Mouse (Mus musculus): ENCODE results near the gene Aebp1. TPM values are rescaled to one million over a fixed set of nuclear protein-coding genes. Genes with fewer than 3 reads are reported as not detected.

Aebp1 gene
- polyA plus RNA-seq, 1 experiment from 2014 or later = 32.5 TPM

DNA sequence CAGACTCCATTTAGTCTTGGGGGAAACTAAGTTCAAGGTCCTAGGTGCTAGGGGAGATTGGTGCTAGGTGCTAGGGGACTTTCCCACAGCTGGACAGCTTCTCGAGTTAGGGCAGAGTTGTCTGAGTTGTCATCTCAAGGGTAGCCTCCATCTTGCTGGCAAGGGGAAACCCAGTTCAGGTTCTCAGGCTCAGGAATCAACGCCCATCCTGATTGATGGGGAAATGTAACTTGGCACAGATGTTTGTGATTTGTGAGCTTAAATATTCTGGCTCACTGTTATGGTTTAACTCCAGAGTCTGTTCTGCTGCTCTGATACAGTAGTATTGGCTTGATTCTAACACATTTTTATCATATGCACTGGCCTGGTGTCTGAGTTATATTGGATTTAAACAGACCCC lies 56.4 kb downstream of the Aebp1 start:
- Histone ChIP-seq H3K4me2 (no peak overlapping the region), H3K9me3 (ENCODE audit: low read depth, low read length) (no peaks in the 10 kb centered on the region), H3K9ac (no peak overlapping the region), H3K36me3 (ENCODE audit: insufficient read depth) (no peaks in the 10 kb centered on the region), H3K27me3 (ENCODE audit: insufficient read depth, low read length) (no peaks in the 10 kb centered on the region), H3K27ac (ENCODE audit: low read depth) (no peak overlapping the region), H3K4me1 (ENCODE audit: insufficient read depth) (no peaks in the 10 kb centered on the region), H3K4me3 (ENCODE audit: low read depth, low read length) (no peak overlapping the region)
- no peak for ATAC-seq (ENCODE audit: insufficient read depth)
- no peak for TF ChIP-seq CTCF (IDR thresholded peaks at IDR 0.05; ENCODE audit: low read depth)
- no peak for DNase-seq
- 53% methylated on average over 2 of the region's 2 CpGs for WGBS

DNA sequence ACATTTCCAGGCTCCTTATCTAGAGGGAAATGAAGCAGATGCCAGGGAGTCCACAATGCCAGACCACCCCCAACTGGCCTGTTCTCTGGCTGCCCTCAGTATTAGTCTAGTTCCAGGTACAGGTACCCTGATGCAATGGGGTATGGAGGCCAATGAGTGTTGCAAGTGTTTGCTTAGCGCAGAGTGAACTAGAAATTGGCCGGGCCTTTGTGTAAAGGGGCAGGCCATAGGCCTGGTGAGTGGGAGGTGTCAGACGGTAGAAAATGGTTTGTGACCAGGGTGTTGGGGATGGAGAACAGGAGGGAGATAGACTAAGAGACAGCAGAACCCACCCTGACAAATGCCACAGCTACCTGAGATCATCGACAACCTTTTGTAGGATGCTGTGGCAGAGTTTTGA lies 57.9 kb downstream of the Aebp1 start:
- no peaks in the 10 kb centered on the region for H3K9me3 ChIP-seq (ENCODE audit: low read depth, low read length)
- TF ChIP-seq CTCF (IDR thresholded peaks at IDR 0.05; ENCODE audit: low read depth) = no peak
- H3K4me3 ChIP-seq (ENCODE audit: low read depth, low read length) = no peak overlapping the region
- H3K4me2 ChIP-seq = no peak overlapping the region
- DNase-seq = no peak
- H3K27me3 ChIP-seq (ENCODE audit: insufficient read depth, low read length) = no peaks in the 10 kb centered on the region
- no peaks in the 10 kb centered on the region for H3K36me3 ChIP-seq (ENCODE audit: insufficient read depth)
- H3K27ac ChIP-seq (ENCODE audit: low read depth) = no peak overlapping the region
- 74% methylated on average over 4 of the region's 4 CpGs for WGBS
- no peaks in the 10 kb centered on the region for H3K4me1 ChIP-seq (ENCODE audit: insufficient read depth)
- ATAC-seq (ENCODE audit: insufficient read depth) = no peak
- H3K9ac ChIP-seq = no peak overlapping the region

DNA sequence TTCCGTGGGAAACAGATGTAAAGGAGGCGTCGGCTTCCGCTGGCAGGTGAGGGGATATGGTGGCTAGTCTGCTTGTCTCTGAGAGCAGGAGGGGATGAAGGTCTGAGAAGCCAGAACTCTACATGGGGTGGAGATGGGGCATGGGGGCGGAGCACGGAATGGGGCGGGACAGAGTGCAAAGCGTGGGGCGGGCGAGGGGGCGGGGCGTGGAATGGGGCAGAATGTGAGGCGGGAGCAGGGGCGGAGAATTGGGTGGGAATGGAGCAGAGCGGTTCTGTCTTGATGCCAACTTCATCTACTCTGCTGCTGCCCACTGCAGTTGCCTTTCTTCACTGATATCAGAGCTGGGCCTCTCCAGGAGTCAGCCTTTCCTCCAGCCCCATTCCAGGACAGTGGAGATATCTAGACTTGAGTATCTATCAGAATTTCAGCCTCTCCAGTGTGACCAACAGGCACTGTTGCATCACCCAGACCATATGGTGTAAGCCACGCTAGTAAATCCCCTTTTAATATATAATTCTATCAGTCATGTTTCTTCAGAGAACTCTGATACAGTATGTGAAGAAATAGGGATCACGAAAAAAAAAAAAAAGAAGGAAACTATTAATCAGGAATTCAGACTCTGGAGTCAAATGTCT lies 58.7 kb downstream of the Aebp1 start:
- no peaks in the 10 kb centered on the region for H3K36me3 ChIP-seq (ENCODE audit: insufficient read depth)
- H3K9ac ChIP-seq = no peak overlapping the region
- no peaks in the 10 kb centered on the region for H3K9me3 ChIP-seq (ENCODE audit: low read depth, low read length)
- H3K4me1 ChIP-seq (ENCODE audit: insufficient read depth) = no peaks in the 10 kb centered on the region
- no peaks in the 10 kb centered on the region for H3K27me3 ChIP-seq (ENCODE audit: insufficient read depth, low read length)
- peak; percentile 58; the same call in 1 of the 2 replicates for ATAC-seq (ENCODE audit: insufficient read depth)
- no peak overlapping the region for H3K27ac ChIP-seq (ENCODE audit: low read depth)
- H3K4me3 ChIP-seq (ENCODE audit: low read depth, low read length) = no peak overlapping the region
- H3K4me2 ChIP-seq = 0 out of 2 replicates have a peak overlapping the region, but pooled peaks have one; percentile 18
- DNase-seq = peak; percentile 33
- TF ChIP-seq CTCF (IDR thresholded peaks at IDR 0.05; ENCODE audit: low read depth) = no peak
- WGBS = 36% methylated on average over 17 of the region's 17 CpGs

Other genes starting within 250 kb of the Aebp1 start
- 193 and 208 TPM in 2 replicates for gene Mrps24, start 146.3 kb upstream of the Aebp1 start, polyA plus RNA-seq (2014; fragmentation: Nextera tagmentation; extraction: Ambion mirVana)
- 18.3 and 20.1 TPM in 2 replicates for gene Urgcp, start 99.6 kb upstream of the Aebp1 start, polyA plus RNA-seq (2014; fragmentation: Nextera tagmentation; extraction: Ambion mirVana)
- 106 and 114 TPM in 2 replicates for gene Dbnl, start 73.5 kb upstream of the Aebp1 start, polyA plus RNA-seq (2014; fragmentation: Nextera tagmentation; extraction: Ambion mirVana)
- gene Pgam2, start 58.2 kb upstream of the Aebp1 start, polyA plus RNA-seq (2014; fragmentation: Nextera tagmentation; extraction: Ambion mirVana) = 1.6 and 19.6 TPM in 2 replicates
- gene Polm, start 23.9 kb upstream of the Aebp1 start, polyA plus RNA-seq (2014; fragmentation: Nextera tagmentation; extraction: Ambion mirVana) = 6.8 and 7.7 TPM in 2 replicates
- gene Pold2, start 16.3 kb downstream of the Aebp1 start, polyA plus RNA-seq (2014; fragmentation: Nextera tagmentation; extraction: Ambion mirVana) = 148 and 156 TPM in 2 replicates
- 21.4 and 344 TPM in 2 replicates for gene Myl7, start 36.8 kb downstream of the Aebp1 start, polyA plus RNA-seq (2014; fragmentation: Nextera tagmentation; extraction: Ambion mirVana)
- gene Gck, start 88.1 kb downstream of the Aebp1 start, polyA plus RNA-seq (2014; fragmentation: Nextera tagmentation; extraction: Ambion mirVana) = 0.84 and 1.9 TPM in 2 replicates
- 25.0 and 26.1 TPM in 2 replicates for gene Ykt6, start 93.7 kb downstream of the Aebp1 start, polyA plus RNA-seq (2014; fragmentation: Nextera tagmentation; extraction: Ambion mirVana)
- 0.41 and 0.59 TPM in 2 replicates for gene Camk2b, start 204.4 kb downstream of the Aebp1 start, polyA plus RNA-seq (2014; fragmentation: Nextera tagmentation; extraction: Ambion mirVana)

All from lung, embryonic 14.5 days (tissue).